Mouse (Mus musculus) kidney, postnatal 36 days (tissue): ENCODE data around the gene Snapc3.

Source experiments
- DNase-seq, 2 experiments: peaks; one replicate each; pipeline ENCODE4 v3.0.0; 2021 to 2022; ENCODE audit warnings: mixed read lengths in 2 of 2

Snapc3 gene

DNA sequence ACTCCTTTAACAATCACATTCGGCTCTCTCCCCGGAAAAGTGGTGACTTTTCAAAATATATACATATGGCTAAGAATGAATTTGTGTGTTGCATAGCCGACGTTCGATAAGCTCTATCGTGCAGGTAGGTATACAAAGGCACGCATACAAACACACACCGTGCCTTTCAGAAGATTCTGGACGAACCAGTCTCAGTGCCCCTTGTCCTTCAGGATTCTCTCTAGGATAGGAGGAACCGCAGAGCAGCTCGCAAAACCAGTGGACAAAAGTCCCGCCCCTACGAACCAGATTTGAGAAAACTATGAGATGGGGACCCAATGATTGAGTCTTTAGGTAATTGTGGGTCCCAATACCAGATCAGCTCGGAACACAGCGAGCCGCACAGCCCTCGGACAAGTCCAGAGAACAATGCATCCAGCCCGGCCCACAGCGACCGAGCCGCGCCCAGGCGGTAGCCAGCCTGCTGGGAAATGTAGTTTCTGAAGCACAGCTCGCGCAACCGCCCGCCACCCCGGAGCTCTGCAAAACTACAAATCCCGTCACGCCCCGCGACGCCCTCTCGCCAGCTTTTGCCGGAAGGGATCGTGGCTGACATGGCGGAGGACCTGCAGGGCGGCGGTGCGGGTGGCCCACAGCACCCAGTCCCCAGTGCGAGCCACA is at the start of gene Snapc3:
Gene Snapc3, plus strand, starts transcription at position 565 of the 660 bp plus-strand sequence.
- DNase-seq, result peak; percentile 97 to 98

DNA sequence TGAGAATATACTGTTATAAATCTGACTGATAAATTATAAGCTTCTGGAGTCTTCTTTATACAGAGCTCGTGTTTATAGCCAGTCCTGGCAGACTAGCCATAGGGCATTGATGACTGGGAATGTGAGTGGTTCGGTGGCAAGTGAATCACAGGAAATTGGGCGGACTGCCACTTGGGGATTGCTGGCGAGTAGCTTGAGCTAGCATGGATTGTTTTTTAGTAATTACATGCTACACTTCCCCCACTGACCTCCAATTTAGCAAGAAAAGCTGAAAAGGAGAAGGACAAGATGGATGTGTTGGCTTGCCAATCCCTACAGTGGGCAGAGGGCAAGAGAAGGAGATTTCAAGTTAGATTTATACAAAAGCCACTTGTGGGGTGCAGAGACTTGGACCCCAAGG is 44.1 kb upstream of the Snapc3 start:
- no peak for DNase-seq

DNA sequence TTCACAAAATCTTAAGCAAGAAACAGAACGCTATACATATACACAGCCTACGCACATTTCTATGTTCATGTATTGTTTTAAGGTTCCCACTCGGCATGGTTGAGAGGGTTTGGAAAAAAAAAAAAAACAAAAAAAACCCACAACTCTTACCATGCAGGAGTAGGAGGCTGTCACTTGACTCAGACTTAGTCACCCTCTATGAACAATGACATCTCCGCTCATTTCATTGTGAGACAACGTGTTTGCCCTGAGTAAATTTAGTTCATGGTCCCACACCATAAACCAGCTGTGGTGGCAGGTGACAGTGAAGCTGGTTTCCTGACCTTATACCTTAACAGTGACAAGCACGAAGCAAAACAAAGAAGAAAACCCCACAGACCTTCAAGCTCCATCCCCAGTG is 41.9 kb upstream of the Snapc3 start:
- no peak for DNase-seq

DNA sequence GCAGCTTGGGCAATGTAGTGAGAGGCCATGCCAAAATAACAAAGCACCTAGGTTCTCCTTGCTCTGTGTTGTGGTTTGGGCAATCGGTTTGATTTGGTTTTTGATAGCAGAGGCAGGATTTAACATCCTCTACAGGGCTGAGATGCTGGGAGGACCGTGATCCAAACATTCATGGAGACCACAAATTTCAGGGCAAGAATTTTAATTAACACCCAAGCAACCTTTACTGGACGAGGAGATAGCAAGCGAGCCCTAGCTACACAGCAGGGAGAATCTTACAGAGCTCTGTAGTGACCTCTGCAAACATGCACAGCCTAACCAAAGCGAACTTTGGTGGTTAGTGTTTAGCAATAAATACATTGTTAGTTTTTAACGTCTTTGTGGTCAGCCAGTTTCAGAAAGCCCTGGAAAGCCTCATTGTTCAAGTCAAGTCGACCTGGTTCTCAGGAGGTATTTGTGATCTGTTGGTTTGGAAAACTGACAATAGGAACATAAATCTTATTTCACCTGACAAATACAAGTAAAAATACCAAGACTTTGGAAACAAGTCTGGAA is 41.0 kb upstream of the Snapc3 start:
- DNase-seq, result no peak

DNA sequence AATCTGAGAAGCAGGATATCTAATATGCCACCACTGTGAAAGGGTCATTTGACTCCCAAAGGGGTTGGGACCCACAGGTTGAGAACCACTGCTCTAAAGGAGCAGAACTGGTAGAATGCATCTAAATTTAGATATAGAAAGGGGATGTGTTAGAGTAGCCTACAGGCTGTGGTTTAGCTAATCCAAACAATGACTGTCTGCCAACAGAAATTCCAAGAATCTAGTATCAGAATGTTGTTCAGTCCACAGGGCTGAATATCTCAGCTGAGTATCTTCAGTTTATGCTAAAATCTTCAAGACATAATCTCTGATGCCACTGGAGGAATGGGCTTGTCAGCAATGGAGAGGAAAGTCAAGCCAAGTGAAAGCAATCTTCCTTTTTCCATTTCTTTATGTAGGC is 38.5 kb upstream of the Snapc3 start:
- no peak for DNase-seq

DNA sequence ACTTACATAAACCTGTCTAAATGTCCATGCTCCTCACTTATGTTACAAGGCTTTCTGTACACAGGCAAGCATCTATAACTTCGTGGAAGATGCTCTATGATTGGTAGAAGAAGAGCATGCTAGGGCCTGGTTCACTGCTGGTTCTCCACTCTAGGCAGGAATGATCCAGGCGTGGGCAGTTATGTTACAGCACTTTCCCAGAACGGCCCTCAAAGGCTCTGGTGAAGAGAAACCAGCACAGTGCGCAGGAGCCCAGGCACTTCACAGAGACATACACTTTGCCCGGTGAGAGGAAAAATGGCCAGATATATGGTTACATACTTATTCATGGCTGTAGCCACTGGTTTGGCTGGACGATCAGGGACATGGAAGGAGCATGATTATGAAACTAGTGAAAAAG is 37.8 kb upstream of the Snapc3 start:
- no peak for DNase-seq

DNA sequence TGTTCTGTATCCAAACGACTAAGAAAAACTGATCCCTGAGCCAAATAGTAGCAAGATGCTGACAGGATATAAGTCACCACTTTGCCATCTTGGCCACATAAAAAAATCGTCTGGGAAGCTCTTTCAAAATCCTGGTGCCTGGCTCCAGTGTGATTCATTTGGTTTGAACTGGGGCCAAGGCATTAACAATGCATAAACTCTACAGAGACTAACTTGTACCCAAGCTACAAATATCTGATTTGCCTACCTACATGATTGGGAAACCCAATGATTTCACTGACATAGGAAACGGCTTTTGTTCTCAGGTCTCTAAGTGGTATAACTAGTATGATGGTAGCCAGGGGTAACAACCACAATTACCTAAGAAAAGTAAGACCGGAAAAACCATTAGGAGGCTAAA is 37.3 kb upstream of the Snapc3 start:
- DNase-seq, result no peak

DNA sequence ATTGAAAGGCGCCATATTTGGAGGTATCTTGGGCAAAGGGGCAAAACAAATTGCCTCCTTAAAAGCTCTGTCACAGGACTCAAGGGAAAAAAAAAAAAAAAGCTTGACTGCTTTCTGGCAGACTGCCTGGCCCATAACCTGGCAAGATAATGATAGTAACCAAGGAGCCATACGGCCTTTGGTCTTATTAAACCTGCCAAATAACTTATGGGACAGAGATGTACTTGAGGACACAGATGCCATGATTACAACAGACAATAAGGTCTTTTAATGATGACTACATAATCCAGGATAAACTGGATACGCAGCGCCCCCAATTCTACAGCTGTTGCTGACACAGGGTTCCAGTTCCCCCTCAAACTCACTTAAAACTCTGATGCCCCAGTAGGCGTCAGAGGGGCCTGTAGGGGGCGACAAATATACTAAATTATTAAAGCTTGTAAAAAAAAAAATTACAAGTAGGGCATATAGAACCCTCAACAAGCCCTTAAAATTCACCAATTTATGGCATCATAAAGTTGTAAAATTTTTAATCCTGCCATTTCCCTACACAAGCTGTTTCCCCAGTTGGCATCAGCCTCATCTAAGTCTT is 33.5 kb upstream of the Snapc3 start:
- DNase-seq, result peak; percentile 13 to 66

DNA sequence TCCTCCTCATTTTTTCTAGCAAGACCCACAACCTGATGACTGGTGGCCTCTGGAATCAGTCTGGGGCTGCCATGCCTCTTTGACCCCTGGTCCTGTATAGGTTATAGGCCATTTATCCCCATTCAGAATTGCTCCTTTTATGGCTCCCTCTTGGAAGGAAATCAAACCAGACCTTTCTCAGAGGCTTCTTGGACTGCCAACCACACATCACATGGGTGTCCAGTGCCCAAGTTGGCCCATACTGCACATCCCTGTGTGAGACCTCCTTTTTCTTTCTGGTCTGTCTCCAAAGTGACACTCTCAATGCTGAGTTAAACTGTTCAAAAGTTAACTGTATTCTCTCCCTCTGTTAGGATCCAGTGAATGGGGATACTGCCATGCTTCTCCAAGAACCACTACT is 32.4 kb upstream of the Snapc3 start:
- no peak for DNase-seq

DNA sequence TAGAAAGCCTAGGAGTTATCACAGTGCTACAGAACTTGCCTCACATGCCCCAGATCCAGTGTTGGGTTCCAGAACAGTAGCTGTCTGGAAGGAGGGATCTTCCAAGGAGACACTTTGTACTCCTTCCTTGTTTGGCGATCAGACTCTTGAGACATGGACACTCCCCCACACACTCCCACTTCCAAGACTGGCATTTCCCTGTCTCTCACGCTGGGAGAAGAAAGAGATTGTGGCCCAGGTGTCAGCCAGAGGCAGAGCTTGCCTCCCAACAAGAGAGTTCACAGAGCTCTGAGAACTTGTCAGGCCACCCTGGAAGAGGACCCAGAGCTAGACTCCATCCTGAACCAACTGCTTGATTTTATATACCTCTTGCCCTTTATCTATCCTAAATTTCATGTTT is 27.0 kb upstream of the Snapc3 start:
- DNase-seq, result no peak

DNA sequence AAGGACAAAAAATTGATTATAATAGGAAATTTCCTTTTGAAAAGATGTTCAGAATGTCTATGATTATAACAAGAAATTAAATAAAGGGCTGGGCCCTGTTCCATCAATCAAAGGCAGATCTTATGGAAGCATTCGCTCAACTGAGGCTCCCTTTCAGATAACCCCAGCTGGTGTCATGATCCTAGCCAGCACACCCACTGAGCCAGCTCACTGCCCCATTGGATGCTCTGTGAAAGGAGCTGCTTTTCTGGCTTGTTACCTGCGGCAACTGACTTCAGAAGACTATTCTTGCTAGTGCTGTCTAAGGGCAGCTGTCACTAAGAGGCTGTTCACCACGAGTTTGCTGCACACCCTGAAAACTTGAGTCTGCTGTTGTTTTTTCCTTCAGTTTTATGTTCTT is 25.6 kb upstream of the Snapc3 start:
- DNase-seq, result no peak

DNA sequence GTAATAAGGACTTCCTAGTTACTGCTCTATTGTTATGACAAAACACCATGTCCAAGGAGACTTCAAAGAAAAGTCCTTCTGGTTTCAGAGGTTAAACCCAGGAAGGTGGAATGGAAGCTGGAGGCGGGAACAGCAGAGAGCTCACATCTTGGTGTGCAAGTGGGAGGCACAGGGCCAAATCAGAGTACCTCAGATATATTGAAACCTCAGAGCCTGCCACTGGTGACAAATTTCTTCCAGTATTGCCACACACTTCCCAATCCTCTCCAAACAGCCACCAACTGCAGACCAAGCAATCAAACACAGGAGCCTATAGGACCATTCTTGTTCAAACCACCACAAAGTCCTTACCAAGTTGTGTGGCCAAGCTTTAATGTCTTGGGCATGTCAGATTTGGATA is 23.8 kb upstream of the Snapc3 start:
- DNase-seq, result no peak

DNA sequence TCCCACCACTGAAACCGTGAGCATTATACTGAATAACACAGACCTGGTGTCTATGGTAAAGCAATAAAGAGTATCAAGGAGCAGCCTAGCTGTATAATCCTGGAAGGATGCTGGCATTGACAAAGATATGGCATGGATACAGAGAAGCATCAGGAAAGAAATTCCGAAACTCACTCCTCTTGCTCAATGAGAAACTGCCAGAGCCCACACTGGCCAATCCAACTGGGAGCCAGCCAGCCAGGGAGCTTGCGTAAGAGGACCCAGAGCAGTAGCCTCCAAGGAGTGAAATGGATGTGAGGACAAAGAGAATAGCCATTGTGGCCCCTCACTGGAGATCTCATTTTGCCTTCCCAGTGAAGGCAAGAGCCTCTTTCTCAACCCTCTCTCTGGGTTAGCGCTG is 21.2 kb upstream of the Snapc3 start:
- peak; percentile 6 to 18 for DNase-seq

DNA sequence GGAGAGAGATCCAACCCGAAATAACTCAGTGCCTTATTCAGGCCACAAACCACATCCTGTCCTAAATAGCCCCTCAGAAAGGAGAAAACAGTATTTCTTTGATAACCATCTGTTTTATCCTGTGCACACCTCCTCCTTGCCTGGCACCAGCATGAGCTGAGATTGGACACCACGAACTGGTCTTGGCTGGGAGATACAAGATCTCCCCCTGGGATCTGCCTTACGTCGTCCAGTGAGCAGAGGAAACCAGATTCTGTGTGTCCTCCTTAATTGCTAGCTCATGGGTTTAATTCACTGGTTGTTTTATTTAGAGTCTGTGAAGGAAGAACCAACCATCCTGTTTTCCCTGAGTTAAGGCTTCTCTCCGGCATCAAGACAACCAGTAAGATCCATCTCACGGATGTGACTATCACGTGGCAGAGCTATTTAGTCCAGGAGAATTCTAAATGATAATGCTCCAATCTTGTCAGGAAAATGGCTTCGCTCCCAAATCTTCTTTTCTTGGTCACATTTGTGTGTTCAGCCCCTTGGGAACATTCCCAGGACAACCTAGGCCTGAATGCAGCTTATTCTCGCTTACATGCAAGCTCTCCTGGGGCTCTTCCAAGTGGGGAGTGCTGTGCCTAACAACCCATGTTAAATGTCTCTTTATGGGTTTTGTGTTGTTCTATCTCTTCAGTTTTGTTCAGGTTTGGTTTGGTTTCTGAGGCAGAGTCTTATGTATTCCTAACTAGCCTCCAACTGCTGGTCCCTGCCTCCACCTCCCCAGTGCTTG is 20.3 kb upstream of the Snapc3 start:
- DNase-seq, result no peak

DNA sequence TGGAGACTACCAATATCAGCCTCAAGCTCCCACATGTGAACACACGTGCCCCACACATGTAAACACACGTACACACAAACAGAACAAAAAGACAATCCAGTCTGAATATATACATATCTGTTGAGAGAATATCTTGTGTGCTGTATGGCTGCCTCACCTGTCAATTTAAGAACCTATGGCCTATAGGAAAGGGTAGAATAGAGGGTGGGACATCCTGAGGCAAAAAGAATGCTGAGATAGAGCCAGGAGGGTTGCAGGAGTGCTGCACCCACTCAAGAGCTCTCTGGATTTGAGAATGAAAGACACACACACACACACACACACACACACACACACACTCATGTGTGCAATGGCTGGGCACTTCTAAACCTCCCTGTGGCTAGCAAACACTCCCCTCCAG is 19.0 kb upstream of the Snapc3 start:
- DNase-seq, result no peak

DNA sequence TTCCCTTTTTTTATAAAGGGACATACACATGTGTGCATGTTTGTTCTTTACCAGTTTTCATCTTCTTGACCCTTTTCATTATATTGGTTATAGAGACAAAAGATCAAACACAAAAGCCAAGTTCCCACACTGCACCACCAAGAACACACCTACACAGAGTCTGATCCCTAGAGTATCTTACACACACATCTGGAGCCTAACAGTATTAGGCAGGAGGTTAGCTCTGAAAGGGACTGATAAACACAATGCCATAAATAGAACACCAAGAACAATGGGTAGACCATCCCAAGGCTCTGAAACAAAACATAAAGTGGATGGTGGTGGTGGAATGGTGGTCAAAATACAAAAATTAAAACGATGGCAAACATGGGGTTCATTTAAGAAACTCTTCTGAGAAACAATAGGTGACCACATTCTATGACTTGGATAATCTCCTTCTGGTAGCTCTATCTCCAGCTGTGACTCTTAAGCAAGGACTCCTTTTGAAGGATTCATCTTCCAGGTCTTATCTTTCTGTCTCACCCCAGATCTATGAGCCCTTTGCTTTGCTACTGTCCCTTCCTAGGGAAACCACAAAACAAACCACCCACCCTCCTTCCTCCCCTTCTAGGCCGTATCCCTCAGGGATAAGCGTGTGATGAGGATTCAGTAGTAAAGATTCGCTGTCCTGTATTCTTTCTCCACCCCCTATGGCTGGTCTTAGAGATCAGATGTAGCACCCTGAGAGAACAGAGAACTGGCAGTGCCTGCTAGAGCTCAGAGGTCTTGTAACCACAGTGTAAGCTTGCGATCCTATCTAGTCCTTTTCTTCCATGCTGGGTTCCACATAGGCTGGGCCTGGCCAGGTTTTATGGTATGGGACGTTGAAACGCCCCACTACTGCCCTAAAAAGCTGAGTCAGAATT is 16.6 kb upstream of the Snapc3 start:
- DNase-seq, result no peak

DNA sequence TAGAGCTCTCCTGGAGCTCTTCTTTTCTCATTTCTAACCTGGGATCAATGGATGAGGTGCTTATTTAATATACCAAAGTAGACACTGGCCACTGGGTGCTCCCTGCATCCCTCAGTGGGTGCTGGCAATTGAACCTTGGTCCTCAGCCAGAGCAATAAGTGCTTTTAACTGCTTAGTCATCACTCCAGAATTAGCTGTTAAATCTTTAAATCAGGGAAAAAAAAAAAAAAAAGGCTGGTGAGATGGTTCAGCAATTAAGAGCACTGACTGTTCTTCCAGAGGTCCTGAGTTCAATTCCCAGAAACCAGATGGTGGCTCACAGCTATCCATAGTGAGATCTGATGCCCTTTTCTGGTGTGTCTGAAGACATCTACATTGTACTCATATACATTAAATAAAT is 15.8 kb upstream of the Snapc3 start:
- DNase-seq, result no peak

DNA sequence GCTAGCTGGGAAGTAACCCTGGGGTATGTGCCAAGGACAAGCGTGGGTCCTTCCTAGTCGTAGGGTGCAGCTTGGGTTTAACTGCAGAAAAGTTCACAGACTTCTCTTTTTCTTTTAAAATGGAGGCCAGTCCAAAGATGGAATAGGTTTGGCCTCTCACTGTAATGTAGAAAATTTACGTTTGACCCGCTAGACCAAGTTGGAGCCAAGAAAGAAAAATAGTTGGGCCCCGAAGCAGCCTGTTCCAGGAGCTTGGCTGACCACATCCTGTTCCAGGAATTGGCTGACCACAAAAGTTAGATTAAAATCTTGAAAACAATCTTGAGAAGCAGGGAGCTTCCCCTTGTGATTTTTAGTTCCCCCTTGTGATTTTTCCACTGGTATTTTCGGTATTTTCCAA is 9.8 kb upstream of the Snapc3 start:
- no peak for DNase-seq

DNA sequence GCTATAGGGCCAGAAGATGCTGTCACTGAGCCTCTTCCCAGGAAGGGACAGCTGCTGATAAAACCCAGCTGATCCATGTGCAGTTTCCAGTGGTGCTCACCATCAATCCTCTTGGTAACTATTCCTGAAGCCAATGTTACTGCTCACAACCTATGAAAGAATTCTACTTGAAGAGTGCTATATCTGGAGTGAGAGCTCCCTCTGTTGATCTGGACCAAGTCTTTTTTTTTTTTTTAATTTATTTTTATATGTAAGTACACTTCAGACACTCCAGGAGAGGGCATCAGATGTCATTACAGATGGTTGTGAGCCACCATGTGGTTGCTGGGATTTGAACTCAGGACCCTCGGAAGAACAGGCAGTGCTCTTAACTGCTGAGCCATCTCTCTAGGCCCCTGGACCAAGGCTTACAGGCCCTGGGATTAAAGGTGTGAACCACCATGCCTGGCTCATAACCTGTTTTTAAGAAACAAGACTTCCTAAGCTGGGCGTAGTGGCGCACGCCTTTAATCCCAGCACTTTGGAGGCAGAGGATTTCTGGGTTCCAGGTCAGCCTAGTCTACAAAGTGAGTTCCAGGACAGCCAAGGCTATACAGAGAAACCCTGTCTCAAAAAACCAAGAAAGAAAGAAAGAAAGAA is 7.5 kb upstream of the Snapc3 start:
- DNase-seq, result peak in 1 of 2 experiments; percentile 22

DNA sequence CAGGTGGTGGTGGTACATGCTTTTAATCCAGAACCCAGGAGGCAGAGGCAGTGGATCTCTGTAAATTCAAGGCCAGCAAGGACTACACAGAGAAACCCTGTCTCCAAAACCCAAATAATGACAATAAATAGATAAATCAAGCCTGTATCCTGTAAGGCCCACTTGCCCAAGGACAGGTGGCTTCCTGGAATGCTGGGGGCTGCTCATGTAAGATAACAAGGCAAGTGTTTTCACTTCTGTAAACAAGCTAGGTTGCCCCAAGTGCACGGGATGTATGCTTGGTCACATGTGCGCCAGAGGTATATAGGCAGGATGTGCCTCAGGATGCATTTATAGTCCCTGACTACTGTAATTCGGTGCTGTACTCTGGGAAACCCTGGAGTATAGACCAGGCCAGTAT is 5.5 kb upstream of the Snapc3 start:
- no peak for DNase-seq

DNA sequence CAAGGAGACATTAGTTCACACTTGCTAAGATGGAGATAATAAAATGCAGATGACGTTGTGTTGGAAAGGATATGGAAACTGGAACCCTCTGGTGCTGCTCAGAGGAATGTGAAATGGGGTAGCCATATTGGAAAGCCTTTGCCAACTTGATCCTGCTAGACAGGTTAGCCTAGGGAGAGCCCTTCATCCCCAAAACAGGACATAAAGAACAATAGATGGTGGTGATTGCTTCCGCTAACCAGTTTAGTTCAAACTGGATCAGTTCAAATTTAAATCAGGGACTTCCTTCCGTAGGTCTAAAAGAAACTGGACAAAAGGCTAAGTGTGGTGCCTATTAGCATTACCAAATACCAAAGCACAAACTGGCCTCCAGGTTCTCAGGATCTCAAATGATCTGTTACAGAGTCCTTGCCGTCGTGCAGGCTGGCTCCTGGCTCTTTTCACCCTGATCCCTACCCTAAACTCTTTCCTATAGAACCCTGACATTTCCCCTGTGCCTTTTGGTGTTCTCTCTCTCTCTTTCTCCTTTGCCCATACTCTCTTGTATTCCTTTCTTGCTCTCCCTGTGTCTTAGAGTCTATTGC is 3.2 kb upstream of the Snapc3 start:
- no peak for DNase-seq

DNA sequence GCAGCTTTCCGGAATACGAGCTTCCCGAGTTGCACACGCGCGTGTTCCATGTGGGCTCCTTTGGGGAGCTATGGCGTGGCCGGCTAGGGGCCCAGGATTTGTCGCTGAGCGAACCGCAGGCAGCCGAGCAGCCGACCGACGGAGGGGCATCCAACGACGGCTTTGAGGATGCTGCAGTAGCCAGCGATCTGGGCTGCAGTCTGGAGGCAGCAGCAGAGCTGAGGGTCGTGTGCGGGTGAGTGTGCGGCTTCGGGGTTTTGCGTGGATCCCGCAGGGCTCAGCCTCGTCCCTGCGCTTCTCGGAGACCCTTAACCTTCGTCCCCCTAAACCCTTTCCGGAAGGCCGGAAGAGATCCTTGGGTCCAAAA is 279 bp downstream of the Snapc3 start:
- DNase-seq, result peak in 1 of 2 experiments; percentile 7
